Mouse (Mus musculus): ENCODE data around the gene Ubl3. TPM values are rescaled to one million over a fixed set of nuclear protein-coding genes. Genes with fewer than 3 reads are reported as not detected.
A peak's percentile ranks its signal among the peaks of the same experiment; 100 is the strongest.

The Ubl3 gene
- total and polyA plus RNA-seq, 2 experiments from 2014 or later: 79.3 to 122 TPM

DNA sequence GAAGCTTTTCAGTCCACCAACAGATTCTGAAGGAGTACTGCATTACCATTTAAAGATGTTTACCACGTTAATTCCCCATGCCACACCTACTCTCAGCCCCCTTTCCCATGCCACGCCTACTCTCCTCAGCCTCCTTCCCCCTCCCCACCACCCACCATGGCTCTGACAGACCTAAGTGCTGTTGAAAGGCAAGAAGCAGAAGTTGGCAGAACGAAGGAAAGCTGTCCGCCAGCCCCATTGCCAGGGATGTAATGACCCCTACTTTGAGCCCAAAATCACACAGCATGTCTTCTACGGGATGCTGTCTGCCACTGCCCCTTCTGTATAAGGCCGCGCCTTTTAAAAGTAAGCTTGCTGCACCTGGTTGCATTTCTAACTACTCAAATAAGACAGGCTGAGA, 1.7 kb upstream of the Ubl3 start:
- no peaks in the 10 kb centered on the region for H3K9me3 ChIP-seq (ENCODE audit: low read length)
- H3K4me2 ChIP-seq (ENCODE audit: low read depth): peak overlapping the region; percentile 35
- H3K9ac ChIP-seq: no peak overlapping the region
- no peak for ATAC-seq
- 22% methylated on average over 7 of the region's 7 CpGs for WGBS
- DNase-seq: no peak
- no peaks in the 10 kb centered on the region for H3K36me3 ChIP-seq (ENCODE audit: insufficient read depth)
- H3K27ac ChIP-seq (ENCODE audit: low read depth, low read length): no peak overlapping the region
- TF ChIP-seq CTCF (IDR thresholded peaks at IDR 0.05; ENCODE audit: low read depth): no peak
- no peak overlapping the region for H3K4me3 ChIP-seq (ENCODE audit: low read depth, low read length)
- H3K27me3 ChIP-seq (ENCODE audit: insufficient read depth, low read length): no peaks in the 10 kb centered on the region
- H3K4me1 ChIP-seq (ENCODE audit: insufficient read depth): peaks cover 8% of the 10 kb centered on the region; the same call in 1 of the 2 replicates

DNA sequence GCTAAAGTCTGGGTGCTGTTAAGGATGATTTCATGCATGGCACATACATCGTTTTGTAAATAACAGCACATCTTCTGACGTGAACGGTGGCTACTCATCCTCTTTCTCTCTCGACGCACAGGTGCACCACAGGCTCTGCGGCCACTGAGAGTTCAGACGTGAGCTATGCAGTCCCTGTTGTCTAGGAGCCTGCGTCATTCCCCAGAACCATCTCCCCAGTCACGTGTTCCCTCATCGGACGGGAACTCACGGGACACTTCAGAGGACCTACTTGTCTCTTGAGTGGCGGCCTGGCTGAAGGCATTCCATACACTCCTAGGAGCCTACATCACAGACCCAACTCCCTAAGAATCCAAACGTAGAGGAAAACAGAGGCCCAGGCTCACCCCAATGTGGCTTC, 1.1 kb upstream of the Ubl3 start:
- WGBS: 42% methylated on average over 14 of the region's 14 CpGs
- DNase-seq: no peak
- Histone ChIP-seq H3K4me2 (ENCODE audit: low read depth) (no peak overlapping the region), H3K27ac (ENCODE audit: low read depth, low read length) (no peak overlapping the region), H3K4me3 (ENCODE audit: low read depth, low read length) (no peak overlapping the region), H3K27me3 (ENCODE audit: insufficient read depth, low read length) (no peaks in the 10 kb centered on the region), H3K4me1 (ENCODE audit: insufficient read depth) (peaks cover 11% of the 10 kb centered on the region; the same call in 1 of the 2 replicates), H3K9me3 (ENCODE audit: low read length) (no peaks in the 10 kb centered on the region), H3K9ac (no peak overlapping the region), H3K36me3 (ENCODE audit: insufficient read depth) (no peaks in the 10 kb centered on the region)
- no peak for TF ChIP-seq CTCF (IDR thresholded peaks at IDR 0.05; ENCODE audit: low read depth)
- no peak for ATAC-seq

GRCm38 (mm10) chr5:148551764-148552136, 839 bp downstream of the Ubl3 start:
- ATAC-seq (no peak), DNase-seq (peak; percentile 43)
- peak overlapping the region; percentile 76 for H3K9ac ChIP-seq
- peaks cover 16% of the 10 kb centered on the region; the same call in 1 of the 2 replicates for H3K4me1 ChIP-seq (ENCODE audit: insufficient read depth)
- no peaks in the 10 kb centered on the region for H3K27me3 ChIP-seq (ENCODE audit: insufficient read depth, low read length)
- no peaks in the 10 kb centered on the region for H3K9me3 ChIP-seq (ENCODE audit: low read length)
- H3K4me2 ChIP-seq (ENCODE audit: low read depth): peak overlapping the region; percentile 50
- TF ChIP-seq CTCF (IDR thresholded peaks at IDR 0.05; ENCODE audit: low read depth): no peak
- peak overlapping the region; percentile 95 for H3K27ac ChIP-seq (ENCODE audit: low read depth, low read length)
- H3K36me3 ChIP-seq (ENCODE audit: insufficient read depth): no peaks in the 10 kb centered on the region
- WGBS: under 1% methylated on average over 17 of the region's 17 CpGs
- peak overlapping the region; percentile 47 for H3K4me3 ChIP-seq (ENCODE audit: low read depth, low read length)

GRCm38 (mm10) chr5:148550821-148551763, 1.5 kb downstream of the Ubl3 start:
- Histone ChIP-seq H3K4me3 (ENCODE audit: low read depth, low read length) (peak overlapping the region; percentile 47), H3K27me3 (ENCODE audit: insufficient read depth, low read length) (no peaks in the 10 kb centered on the region), H3K9ac (peak overlapping the region; percentile 76), H3K9me3 (ENCODE audit: low read length) (no peaks in the 10 kb centered on the region), H3K4me2 (ENCODE audit: low read depth) (peak overlapping the region; percentile 50), H3K36me3 (ENCODE audit: insufficient read depth) (no peaks in the 10 kb centered on the region), H3K4me1 (ENCODE audit: insufficient read depth) (peaks cover 16% of the 10 kb centered on the region; the same call in 1 of the 2 replicates), H3K27ac (ENCODE audit: low read depth, low read length) (peak overlapping the region; percentile 95)
- TF ChIP-seq CTCF (IDR thresholded peaks at IDR 0.05; ENCODE audit: low read depth): no peak
- ATAC-seq (no peak), DNase-seq (no peak)
- 1% methylated on average over 28 of the region's 28 CpGs for WGBS

- H3K4me3 ChIP-seq (ENCODE audit: low read depth, low read length): peak overlapping the region; percentile 47
- WGBS: 1% methylated on average over 6 of the region's 6 CpGs
- H3K4me2 ChIP-seq (ENCODE audit: low read depth): peak overlapping the region; percentile 50
- H3K4me1 ChIP-seq (ENCODE audit: insufficient read depth): peaks cover 16% of the 10 kb centered on the region; the same call in 1 of the 2 replicates
- TF ChIP-seq CTCF (IDR thresholded peaks at IDR 0.05; ENCODE audit: low read depth): no peak
- ATAC-seq (no peak), DNase-seq (peak; percentile 45)
- H3K9me3 ChIP-seq (ENCODE audit: low read length): no peaks in the 10 kb centered on the region
- no peaks in the 10 kb centered on the region for H3K27me3 ChIP-seq (ENCODE audit: insufficient read depth, low read length)
- H3K9ac ChIP-seq: peak overlapping the region; percentile 76
- H3K36me3 ChIP-seq (ENCODE audit: insufficient read depth): no peaks in the 10 kb centered on the region
- no peak overlapping the region for H3K27ac ChIP-seq (ENCODE audit: low read depth, low read length)
Observed at GRCm38 (mm10) chr5:148550393-148550792, 2.2 kb downstream of the Ubl3 start.

GRCm38 (mm10) chr5:148549307-148549706, 3.3 kb downstream of the Ubl3 start:
- Histone ChIP-seq H3K36me3 (ENCODE audit: insufficient read depth) (no peaks in the 10 kb centered on the region), H3K4me3 (ENCODE audit: low read depth, low read length) (peak overlapping the region; percentile 47; the same call in 1 of the 2 replicates), H3K4me1 (ENCODE audit: insufficient read depth) (peaks cover 16% of the 10 kb centered on the region; the same call in 1 of the 2 replicates), H3K27ac (ENCODE audit: low read depth, low read length) (no peak overlapping the region), H3K9ac (no peak overlapping the region; the same call in 1 of the 2 replicates), H3K27me3 (ENCODE audit: insufficient read depth, low read length) (no peaks in the 10 kb centered on the region), H3K4me2 (ENCODE audit: low read depth) (peak overlapping the region; percentile 50), H3K9me3 (ENCODE audit: low read length) (no peaks in the 10 kb centered on the region)
- no peak for TF ChIP-seq CTCF (IDR thresholded peaks at IDR 0.05; ENCODE audit: low read depth)
- DNase-seq: no peak
- WGBS: 14% methylated on average over 4 of the region's 4 CpGs
- ATAC-seq: no peak

DNA sequence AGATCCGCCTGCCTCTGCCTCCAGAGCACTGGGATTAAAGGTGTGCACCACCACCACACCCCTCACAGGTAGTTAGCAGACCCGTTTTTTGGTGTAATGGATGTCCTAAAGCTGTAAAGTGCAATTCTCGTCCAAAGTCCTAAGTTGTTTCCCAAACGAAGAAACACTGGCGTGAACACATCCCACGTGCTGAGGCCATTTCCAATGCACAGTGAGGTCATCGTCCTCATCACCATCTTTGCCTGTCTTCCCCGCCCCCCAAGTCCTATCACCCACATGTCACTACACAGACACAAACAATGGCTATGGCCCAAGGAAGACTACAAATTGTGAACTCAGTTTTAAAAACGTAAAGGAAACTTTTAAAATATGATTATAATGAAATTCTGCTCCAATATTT, 4.0 kb downstream of the Ubl3 start:
- no peaks in the 10 kb centered on the region for H3K27me3 ChIP-seq (ENCODE audit: insufficient read depth, low read length)
- ATAC-seq: no peak
- peaks cover 16% of the 10 kb centered on the region; the same call in 1 of the 2 replicates for H3K4me1 ChIP-seq (ENCODE audit: insufficient read depth)
- H3K9ac ChIP-seq: no peak overlapping the region
- DNase-seq: no peak
- H3K36me3 ChIP-seq (ENCODE audit: insufficient read depth): no peaks in the 10 kb centered on the region
- TF ChIP-seq CTCF (IDR thresholded peaks at IDR 0.05; ENCODE audit: low read depth): no peak
- no peak overlapping the region for H3K27ac ChIP-seq (ENCODE audit: low read depth, low read length)
- peak overlapping the region; percentile 27; the same call in 1 of the 2 replicates for H3K4me2 ChIP-seq (ENCODE audit: low read depth)
- no peak overlapping the region for H3K4me3 ChIP-seq (ENCODE audit: low read depth, low read length)
- H3K9me3 ChIP-seq (ENCODE audit: low read length): no peaks in the 10 kb centered on the region
- WGBS: 60% methylated on average over 9 of the region's 9 CpGs

Measured in forebrain, postnatal 0 days (tissue).